Comparison of ENCODE assay signal across 21 mouse cellular contexts in the genomic region with DNA sequence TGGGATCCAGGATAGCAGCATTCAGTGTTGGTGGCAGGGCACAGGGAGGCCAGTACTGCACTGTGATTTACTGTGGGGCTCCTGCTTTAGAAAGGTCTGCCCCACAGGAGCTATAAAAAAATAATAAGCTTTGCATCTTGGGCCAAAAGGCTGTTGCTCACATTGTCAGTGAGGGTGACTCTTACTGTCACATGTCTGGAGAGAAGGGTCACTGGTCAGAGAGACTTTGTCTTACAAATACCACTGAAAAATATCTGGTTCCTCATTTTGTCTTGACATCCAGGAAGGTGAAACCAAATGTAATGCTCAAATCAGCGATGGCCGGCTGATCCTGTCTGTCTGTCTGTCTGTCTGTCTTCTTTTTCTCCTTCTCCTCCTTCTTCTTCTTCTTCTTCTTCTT. TPM values are rescaled to one million over a fixed set of nuclear protein-coding genes. Genes with fewer than 3 reads are reported as not detected.
DNase-seq lines count a peak whose midpoint lies in the region; ATAC-seq and TF ChIP-seq lines count a peak whose summit lies in the region.
"Had no signal": no experiment of that assay in that cellular context is flagged by ENCODE, and none has a peak within 500 bp of the region (broad histone marks: within the 10 kb centered on the region; RNA-seq: fewer than 3 reads in every experiment).

No protein-coding gene starts in this region.

- DNase-seq in 416B (ENCODE audit: low read depth) (peak; percentile 49), CH12.LX (ENCODE audit: extremely low read depth) (no peak)
- DNase-seq in splenic B cell, adult 2 months (ENCODE audit: low read depth, low spot score) = peak; percentile 48
- DNase-seq in heart, adult 18-20 months = no peak
- DNase-seq in layer of hippocampus, adult 8-10 months (ENCODE audit: low spot score in 2 of 2) = no peak
- DNase-seq: adrenal gland, postnatal 14 days; B cell, adult 2 months; cerebellum, adult 2 months; cerebellum, postnatal 10 days; embryo, embryonic 11 days; gastrocnemius, postnatal 10 days had no signal

- H3K9ac ChIP-seq in CH12.LX (ENCODE audit: insufficient read depth, low read depth) = no peak overlapping the region; the same call in 1 of the 2 replicates
- H3K9ac ChIP-seq: embryonic facial prominence, embryonic 15.5 days; heart, embryonic 12.5 days; hindbrain, embryonic 15.5 days had no signal

- in situ Hi-C loops in CH12.LX (cut with MboI; ENCODE audit: low pct_ligation_motif_present, low pct_unique_long_range_greater_than_20kb, low sequenced_read_pairs) = loop anchor here (5.0 kb wide), 1 partner anchor 45 kb away; no protein-coding TSS in a partner anchor

- no peaks in the 10 kb centered on the region for H3K9me3 ChIP-seq in CH12.LX (replicated peaks; ENCODE audit: low read length)
- H3K9me3 ChIP-seq: embryonic facial prominence, embryonic 15.5 days; forebrain, embryonic 10.5 days; heart, embryonic 12.5 days; hindbrain, embryonic 10.5 days; hindbrain, embryonic 15.5 days had no signal

- H3K4me2 ChIP-seq in CH12.LX (ENCODE audit: insufficient read depth, low read depth, poor library complexity, severe bottlenecking) = peak overlapping the region; percentile 45
- H3K4me2 ChIP-seq: embryonic facial prominence, embryonic 15.5 days; heart, embryonic 12.5 days; hindbrain, embryonic 15.5 days had no signal

- H3K27ac ChIP-seq in CH12.LX (ENCODE audit: insufficient read depth, low read depth) = peak overlapping the region; percentile 27; the same call in 1 of the 2 replicates
- H3K27ac ChIP-seq: embryonic facial prominence, embryonic 15.5 days; forebrain, embryonic 10.5 days; hindbrain, embryonic 10.5 days; hindbrain, embryonic 15.5 days had no signal

- TF ChIP-seq EP300 in CH12.LX (IDR thresholded peaks at IDR 0.05; ENCODE audit: low read length) = peak; percentile 84

- peak; percentile 72 for ATAC-seq in granulocyte monocyte progenitor cell, adult 5-6 weeks (replicated peaks; ENCODE audit: poor library complexity, severe bottlenecking)
- ATAC-seq: CD4-positive, CD25-positive, alpha-beta regulatory T cell, adult 4 months; forebrain, embryonic 14.5 days had no signal

- H3K79me2 ChIP-seq in CH12.LX (replicated peaks; ENCODE audit: control insufficient read depth, extremely low read depth, insufficient read depth, poor library complexity, severe bottlenecking) = no peaks in the 10 kb centered on the region

- TF ChIP-seq CTCF in CH12.LX (conservative IDR thresholded peaks at IDR 0.05 in 1 of 2, IDR thresholded peaks at IDR 0.05 in 1 of 2; ENCODE audit: low read depth in 2 of 2, low read length in 2 of 2) = no peak

- dilution Hi-C loops in CH12.LX (cut with MboI; ENCODE audit: extremely low pct_ligation_motif_present, extremely low pct_unique_long_range_greater_than_20kb, low sequenced_read_pairs) = no loop called here

- peaks cover 3 to 5% of the 10 kb centered on the region in 2 experiments for H3K36me3 ChIP-seq in CH12.LX (replicated peaks in 1 of 2; ENCODE audit: control insufficient read depth in 1 of 2, insufficient read depth in 1 of 2, low read length in 1 of 2)
- no peaks in the 10 kb centered on the region for H3K36me3 ChIP-seq in splenic B cell, adult 2 months (ENCODE audit: control insufficient read depth, insufficient read depth, low read length, poor library complexity, severe bottlenecking)
- H3K36me3 ChIP-seq: embryonic facial prominence, embryonic 15.5 days; forebrain, embryonic 10.5 days; heart, embryonic 12.5 days; hindbrain, embryonic 10.5 days; hindbrain, embryonic 15.5 days had no signal

- H3K27me3 ChIP-seq in CH12.LX (replicated peaks) = no peaks in the 10 kb centered on the region
- no peaks in the 10 kb centered on the region for H3K27me3 ChIP-seq in splenic B cell, adult 2 months (ENCODE audit: control insufficient read depth, insufficient read depth, low read length, poor library complexity, severe bottlenecking)
- H3K27me3 ChIP-seq: embryonic facial prominence, embryonic 15.5 days; heart, embryonic 12.5 days; hindbrain, embryonic 15.5 days had no signal

- H3K4me3 ChIP-seq in CH12.LX (replicated peaks in 1 of 3; ENCODE audit: low read depth in 2 of 3, low read length in 2 of 3, poor library complexity in 1 of 3) = no peak overlapping the region
- H3K4me3 ChIP-seq: embryonic facial prominence, embryonic 15.5 days; erythroblast, embryonic 14.5 days; forebrain, embryonic 10.5 days; heart, embryonic 12.5 days; hindbrain, embryonic 10.5 days; hindbrain, embryonic 15.5 days had no signal

- TF ChIP-seq POLR2A in CH12.LX (IDR thresholded peaks at IDR 0.05; ENCODE audit: low read depth, low read length) = no peak

- no peak for TF ChIP-seq RAD21 in CH12.LX (IDR thresholded peaks at IDR 0.05; ENCODE audit: low read depth, low read length)

- peaks cover 26 to 52% of the 10 kb centered on the region in 2 experiments for H3K4me1 ChIP-seq in CH12.LX (ENCODE audit: control insufficient read depth in 1 of 2, insufficient read depth in 2 of 2)
- H3K4me1 ChIP-seq: embryonic facial prominence, embryonic 15.5 days; forebrain, embryonic 10.5 days; heart, embryonic 12.5 days; hindbrain, embryonic 10.5 days; hindbrain, embryonic 15.5 days had no signal

TF ChIP-seq in CH12.LX, 34 proteins besides CTCF, POLR2A, EP300 and RAD21 (continues in another document):
- TF ChIP-seq HCFC1 (IDR thresholded peaks at IDR 0.05; ENCODE audit: low read depth, low read length) = no peak
- TF ChIP-seq CHD1 (IDR thresholded peaks at IDR 0.05; ENCODE audit: low read depth, low read length) = no peak
- TF ChIP-seq USF2 (conservative IDR thresholded peaks at IDR 0.05; ENCODE audit: low read depth, low read length) = no peak
- TF ChIP-seq JUN (IDR thresholded peaks at IDR 0.05; ENCODE audit: insufficient read depth, low read depth, low read length) = peak; percentile 31; the same call in 1 of the 2 replicates
- no peak for TF ChIP-seq TBP (conservative IDR thresholded peaks at IDR 0.05; ENCODE audit: low read depth, low read length)
- no peak for TF ChIP-seq GABPA (IDR thresholded peaks at IDR 0.05; ENCODE audit: insufficient replicate concordance, low read depth, low read length)
- no peak for TF ChIP-seq KAT2A (IDR thresholded peaks at IDR 0.05; ENCODE audit: insufficient replicate concordance, low read length)
- no peak for TF ChIP-seq E2F4 (IDR thresholded peaks at IDR 0.05; ENCODE audit: insufficient replicate concordance, low read depth, low read length)
- TF ChIP-seq POLR2AphosphoS2 (IDR thresholded peaks at IDR 0.05; ENCODE audit: low read depth, low read length) = no peak
- TF ChIP-seq CHD2 (IDR thresholded peaks at IDR 0.05; ENCODE audit: low read length) = no peak
- TF ChIP-seq ELF1 (IDR thresholded peaks at IDR 0.05; ENCODE audit: low read depth, low read length) = no peak
- peak; percentile 82 for TF ChIP-seq BHLHE40 (IDR thresholded peaks at IDR 0.05; ENCODE audit: low read depth, low read length)
- no peak for TF ChIP-seq MAFK (IDR thresholded peaks at IDR 0.05; ENCODE audit: insufficient replicate concordance, low read length)
- TF ChIP-seq NRF1 (IDR thresholded peaks at IDR 0.05; ENCODE audit: low read depth, low read length) = no peak
- peak; percentile 81 for TF ChIP-seq MXI1 (IDR thresholded peaks at IDR 0.05; ENCODE audit: low read depth, low read length)
- TF ChIP-seq ZKSCAN1 (IDR thresholded peaks at IDR 0.05; ENCODE audit: borderline replicate concordance, low read depth, low read length) = no peak
- TF ChIP-seq MAX (IDR thresholded peaks at IDR 0.05; ENCODE audit: low read length) = peak; percentile 42; the same call in 1 of the 2 replicates

RNA-seq across cellular contexts. Expression of a gene that starts 8.2 kb away (rescaled TPM):
- total RNA-seq in CH12.LX (2012; rRNA removed) = 35.3 and 36.1 TPM in 2 replicates
- 13.5 and 15.5 TPM in 2 replicates for total RNA-seq in CH12.LX (2014; rRNA removed)
- 36.9 and 38.9 TPM in 2 replicates for polyA plus RNA-seq in CH12.LX (2012; ENCODE audit: insufficient read length, low read depth)
- not detected in 2 replicates for total RNA-seq in granulocyte monocyte progenitor cell, adult 5-6 weeks (2014; fragmentation: Nextera tagmentation)
- 0.46 and 2.8 TPM in 2 replicates for total RNA-seq in granulocyte monocyte progenitor cell, adult 5-6 weeks (2017)
- under 1 TPM in 1 of 2 experiments, not detected in 1; 0.36 TPM for total RNA-seq in heart, adult 18-20 months (2021)
- total RNA-seq in layer of hippocampus, adult 8-10 months (2022) = 1 to 10 TPM in 3 of 4 experiments, under 1 TPM in 1; 0.62 to 4.3 (median 1.7) TPM
- polyA plus RNA-seq: embryonic facial prominence, embryonic 11.5 days; erythroblast, embryonic 14.5 days; forebrain, embryonic 14.5 days; hindbrain, embryonic 10.5 days had no signal

RNA-seq across cellular contexts. Expression of a gene that starts 21.2 kb away (rescaled TPM):
- total RNA-seq in CH12.LX (2012; rRNA removed) (69.0 and 70.1 TPM in 2 replicates), CH12.LX (2014; rRNA removed) (43.5 and 51.9 TPM in 2 replicates)
- polyA plus RNA-seq in CH12.LX (2012; ENCODE audit: insufficient read length, low read depth) = 63.7 and 64.6 TPM in 2 replicates
- total RNA-seq in granulocyte monocyte progenitor cell, adult 5-6 weeks (2014; fragmentation: Nextera tagmentation) = 37.4 and 55.9 TPM in 2 replicates
- total RNA-seq in granulocyte monocyte progenitor cell, adult 5-6 weeks (2017) = 48.2 and 50.3 TPM in 2 replicates
- total RNA-seq in heart, adult 18-20 months (2021) = 1 to 10 TPM; 7.7 to 9.1 TPM
- total RNA-seq in layer of hippocampus, adult 8-10 months (2022) = 10 to 100 TPM; 68.3 to 84.2 (median 77.1) TPM

RNA-seq across cellular contexts. Expression of a gene that starts 45.3 kb away (rescaled TPM):
- total RNA-seq in CH12.LX (2012; rRNA removed) (15.7 and 16.1 TPM in 2 replicates), CH12.LX (2014; rRNA removed) (1.6 and 3.5 TPM in 2 replicates)
- 10.3 and 10.8 TPM in 2 replicates for polyA plus RNA-seq in CH12.LX (2012; ENCODE audit: insufficient read length, low read depth)
- total RNA-seq in granulocyte monocyte progenitor cell, adult 5-6 weeks (2014; fragmentation: Nextera tagmentation) = 11.5 and 12.8 TPM in 2 replicates
- total RNA-seq in granulocyte monocyte progenitor cell, adult 5-6 weeks (2017) = 2.4 and 3.6 TPM in 2 replicates
- 10 to 100 TPM; 10.9 to 12.9 TPM for total RNA-seq in heart, adult 18-20 months (2021)
- 10 to 100 TPM; 12.5 to 19.8 (median 16.1) TPM for total RNA-seq in layer of hippocampus, adult 8-10 months (2022)

RNA-seq across cellular contexts. Expression of a gene that starts 45.7 kb away (rescaled TPM):
- total RNA-seq in CH12.LX (2012; rRNA removed) (51.7 and 74.0 TPM in 2 replicates), CH12.LX (2014; rRNA removed) (20.7 and 30.6 TPM in 2 replicates)
- polyA plus RNA-seq in CH12.LX (2012; ENCODE audit: insufficient read length, low read depth) = 24.1 and 34.0 TPM in 2 replicates
- 27.1 and 27.5 TPM in 2 replicates for total RNA-seq in granulocyte monocyte progenitor cell, adult 5-6 weeks (2014; fragmentation: Nextera tagmentation)
- 21.3 and 28.0 TPM in 2 replicates for total RNA-seq in granulocyte monocyte progenitor cell, adult 5-6 weeks (2017)
- 10 to 100 TPM; 20.7 to 25.1 TPM for total RNA-seq in heart, adult 18-20 months (2021)
- 10 to 100 TPM; 20.4 to 25.2 (median 22.5) TPM for total RNA-seq in layer of hippocampus, adult 8-10 months (2022)

RNA-seq across cellular contexts. Expression of a gene that starts 50.7 kb away (rescaled TPM):
- total RNA-seq in CH12.LX (2012; rRNA removed) = 3.6 and 4.5 TPM in 2 replicates
- 2.0 and 2.2 TPM in 2 replicates for total RNA-seq in CH12.LX (2014; rRNA removed)
- polyA plus RNA-seq in CH12.LX (2012; ENCODE audit: insufficient read length, low read depth) = 2.2 and 2.3 TPM in 2 replicates
- 6.5 and 15.1 TPM in 2 replicates for total RNA-seq in granulocyte monocyte progenitor cell, adult 5-6 weeks (2014; fragmentation: Nextera tagmentation)
- 7.1 and 10.0 TPM in 2 replicates for total RNA-seq in granulocyte monocyte progenitor cell, adult 5-6 weeks (2017)
- total RNA-seq in heart, adult 18-20 months (2021) = 1 to 10 TPM in 1 of 2 experiments, under 1 TPM in 1; 0.50 to 1.2 TPM
- 1 to 10 TPM; 2.8 to 4.0 (median 3.9) TPM for total RNA-seq in layer of hippocampus, adult 8-10 months (2022)

Comparison
In these comparisons a context has a peak if more than half of its experiments do, and no peak if none do; other contexts are left out.
1. DNase-seq: peak in 416B (single experiment) and splenic B cell, adult 2 months (single experiment); none in CH12.LX (single experiment), heart, adult 18-20 months (0 of 2) and layer of hippocampus, adult 8-10 months (0 of 2).